Mouse (Mus musculus) cerebellum, postnatal 10 days (tissue): ENCODE data around the gene Usp39.

Experiments used
- DNase-seq, 2 experiments: peaks; one replicate each; pipeline ENCODE4 v3.0.0; 2021; ENCODE audit warnings: mixed read lengths in 2 of 2

Gene Usp39

GRCm38 (mm10) chr6:72292972-72293651 lies 51.9 kb downstream of the Usp39 start:
- DNase-seq: no peak

DNA sequence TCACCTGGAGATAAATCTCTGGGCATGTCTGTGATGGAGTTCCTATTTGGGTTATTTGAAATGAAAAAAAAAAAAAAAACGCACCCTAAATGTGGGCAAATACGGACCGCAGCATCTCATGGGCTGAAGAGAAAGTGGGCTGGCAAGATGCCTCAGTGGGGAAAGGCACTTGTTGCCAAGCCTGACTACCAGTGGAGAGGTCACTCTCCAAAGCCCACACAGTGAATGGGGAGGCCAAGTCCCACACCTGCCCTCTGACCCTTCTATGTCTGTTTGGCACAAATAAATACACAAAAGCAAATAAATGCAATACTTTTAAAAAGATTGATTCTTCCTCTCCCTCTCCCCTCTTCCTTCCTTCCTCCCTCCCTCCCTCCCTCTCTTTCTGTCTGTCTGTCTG lies 55.5 kb downstream of the Usp39 start:
- no peak for DNase-seq

DNA sequence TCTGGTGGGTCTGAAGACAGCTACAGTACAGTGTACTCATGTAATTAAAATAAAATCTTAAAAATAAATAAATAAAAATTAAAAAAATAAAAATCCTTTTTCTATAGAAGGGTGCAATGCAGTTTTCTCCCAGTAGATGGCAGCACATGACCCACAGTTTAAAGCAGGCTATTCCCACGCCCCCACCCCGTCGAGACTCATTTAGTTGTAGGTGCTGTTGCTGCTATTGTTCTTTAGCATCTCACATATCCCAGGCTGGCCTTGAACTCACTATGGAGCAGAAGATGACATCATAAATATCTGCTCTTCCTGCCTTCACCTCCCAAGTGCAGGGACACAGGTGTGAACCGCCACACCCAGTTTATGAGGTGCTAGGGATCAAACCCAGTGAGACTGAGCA lies 61.1 kb downstream of the Usp39 start:
- DNase-seq: peak; percentile 73 to 82

DNA sequence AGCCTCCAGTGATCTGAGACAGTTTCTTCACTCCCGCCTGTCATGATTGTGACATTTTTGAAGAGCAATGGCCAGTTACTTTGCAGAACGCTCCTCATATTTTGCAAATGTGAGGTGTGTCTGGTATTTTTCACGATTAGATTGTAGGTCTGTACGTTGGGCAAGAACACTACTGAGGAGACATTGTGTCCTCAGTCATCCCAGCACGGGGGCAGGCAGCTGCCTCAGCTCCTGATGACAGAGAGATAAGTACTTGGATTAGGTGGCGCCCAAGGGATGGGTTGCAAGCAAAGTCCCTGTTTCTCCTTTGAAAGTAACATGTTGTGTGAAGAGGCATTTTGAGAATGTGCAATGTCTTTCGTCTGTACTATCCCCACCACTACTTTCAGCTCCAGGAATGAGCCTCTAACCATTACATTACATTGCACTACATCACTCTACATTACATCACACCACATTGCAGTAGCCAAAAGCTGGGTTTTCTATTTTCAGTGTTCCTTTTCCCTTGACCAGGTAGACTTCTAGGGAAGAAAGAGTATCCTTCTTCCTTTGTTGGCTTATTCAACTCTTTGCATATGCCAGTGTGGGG lies 64.5 kb downstream of the Usp39 start:
- DNase-seq: no peak

GRCm38 (mm10) chr6:72279505-72279904 lies 65.5 kb downstream of the Usp39 start:
- no peak for DNase-seq

DNA sequence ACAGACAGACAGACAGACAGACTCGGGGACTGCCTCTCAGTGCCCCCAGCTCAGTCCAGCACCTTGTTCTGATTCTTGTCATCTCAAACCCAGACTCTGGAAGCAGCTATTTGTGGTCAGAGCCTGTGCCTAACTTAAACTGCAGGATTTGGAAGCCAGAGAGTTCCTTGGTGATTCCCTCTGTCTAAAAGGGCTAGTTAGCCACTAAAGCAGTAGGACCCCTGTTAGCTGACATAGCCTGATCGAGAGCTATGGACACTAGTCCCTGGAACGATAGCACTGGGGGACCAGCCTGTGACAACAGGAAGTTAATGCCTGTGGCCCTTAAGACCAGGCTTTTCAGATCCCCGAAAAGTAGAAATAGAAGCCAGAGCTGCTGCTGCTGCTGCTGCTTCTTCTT lies 66.1 kb downstream of the Usp39 start:
- no peak for DNase-seq

DNA sequence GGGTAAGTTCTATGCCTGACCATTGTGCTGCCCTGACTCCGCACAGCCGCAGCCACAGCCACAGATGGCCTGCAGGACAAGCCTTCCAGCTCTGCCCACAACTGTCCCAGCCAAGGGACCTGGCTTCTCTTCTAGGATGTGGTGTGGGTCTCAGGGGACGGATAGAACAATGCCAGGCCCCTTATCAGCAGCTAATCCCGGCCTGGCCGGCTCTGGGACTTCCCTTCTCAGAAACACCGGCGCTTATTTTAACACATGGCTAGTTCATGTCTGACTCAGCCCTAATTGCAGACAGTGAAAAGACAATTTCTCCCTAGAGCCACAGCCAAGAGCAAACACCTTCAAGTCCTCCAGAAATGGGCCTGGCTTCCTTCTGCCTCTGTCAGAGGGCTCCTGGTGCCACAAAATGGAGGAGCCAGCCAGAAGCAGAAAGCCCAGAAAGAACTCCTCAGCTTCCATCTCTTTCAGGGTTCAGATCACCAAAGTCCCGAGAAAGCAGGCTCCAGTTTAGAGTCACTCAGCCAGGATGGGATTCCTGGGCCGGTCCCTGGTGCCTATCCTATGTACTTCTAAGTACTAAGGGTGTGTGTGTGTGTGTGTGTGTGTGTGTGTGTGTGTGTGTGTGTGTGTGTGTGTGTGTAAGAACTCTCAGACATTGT lies 67.3 kb downstream of the Usp39 start:
- DNase-seq: no peak

GRCm38 (mm10) chr6:72276972-72277441 lies 68.0 kb downstream of the Usp39 start:
- no peak for DNase-seq

DNA sequence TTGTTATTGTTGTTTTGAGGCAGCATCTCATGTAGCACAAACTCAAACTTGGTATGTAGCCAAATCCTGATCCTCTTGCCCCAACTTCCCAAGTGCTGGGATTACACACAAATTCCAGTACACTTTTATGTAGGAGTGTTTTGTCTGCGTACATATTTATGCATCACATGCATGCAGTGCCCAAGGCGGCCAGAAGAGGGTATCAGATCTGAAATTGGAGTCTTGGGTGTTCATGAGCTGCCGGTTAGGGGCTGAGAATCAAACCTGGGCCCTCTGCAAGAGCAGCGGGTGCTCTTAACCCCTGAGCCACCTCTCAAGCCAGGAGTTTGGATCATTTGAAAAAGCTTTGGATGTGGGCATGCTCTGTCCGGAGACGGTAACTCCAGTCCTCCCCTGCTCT lies 68.8 kb downstream of the Usp39 start:
- DNase-seq: no peak

DNA sequence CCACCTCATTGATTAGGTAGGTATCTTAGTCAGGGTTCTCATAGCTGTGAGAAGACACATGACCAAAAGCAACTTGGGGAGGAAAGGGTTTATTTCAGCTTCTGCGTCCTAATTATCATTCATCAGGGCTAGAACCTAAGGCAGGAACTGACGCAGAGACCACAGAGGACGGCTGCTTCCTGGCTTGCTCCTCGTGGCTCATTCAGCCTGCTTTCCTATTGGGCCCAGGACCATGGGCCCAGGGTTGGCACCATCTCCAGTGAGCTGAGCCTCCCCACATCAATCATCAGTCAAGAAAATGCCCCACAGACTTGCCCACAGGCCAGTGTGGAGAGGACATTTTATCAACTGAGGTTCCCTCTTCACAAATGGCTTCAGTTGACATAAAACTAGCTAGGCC lies 69.5 kb downstream of the Usp39 start:
- DNase-seq: no peak

DNA sequence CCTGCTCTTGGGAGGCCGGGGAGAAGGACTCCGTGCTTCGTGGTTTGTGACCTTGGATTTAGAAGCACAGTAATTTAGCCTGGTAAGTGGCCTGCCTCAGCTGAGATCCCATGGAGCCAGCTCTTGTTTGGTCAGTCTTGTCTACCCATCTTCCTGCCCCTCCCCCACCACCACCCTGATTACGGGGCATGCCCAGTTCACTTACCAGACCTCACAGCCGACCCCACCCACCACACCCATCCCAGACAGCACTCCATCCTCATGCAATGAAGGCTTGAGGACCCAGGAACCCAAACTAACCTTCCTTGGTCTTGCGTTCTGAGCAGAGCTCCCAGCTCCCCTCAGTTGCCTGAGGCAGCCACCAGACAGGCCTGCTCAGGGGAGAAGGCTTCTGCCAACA lies 71.8 kb downstream of the Usp39 start:
- DNase-seq: no peak

GRCm38 (mm10) chr6:72272161-72272696 lies 72.8 kb downstream of the Usp39 start:
- DNase-seq: no peak

GRCm38 (mm10) chr6:72270952-72271519 lies 73.9 kb downstream of the Usp39 start:
- DNase-seq: peak; percentile 83 to 85

- peak in 1 of 2 experiments; percentile 48 for DNase-seq
Measured at GRCm38 (mm10) chr6:72270258-72270657, 74.7 kb downstream of the Usp39 start.
